Mouse (Mus musculus) kidney, embryonic 14.5 days (tissue): Measurements from ENCODE around the gene Poc1a. TPM values are rescaled to one million over a fixed set of nuclear protein-coding genes. Genes with fewer than 3 reads are reported as not detected.

Experiments
- ATAC-seq: fragments of 200-750 bp; cut with Nextera tagmentation; 2 replicates; pipeline ENCODE4 v1.8.0; 2017; ENCODE audit warnings: moderate number of reproducible peaks, mild to moderate bottlenecking, moderate TSS enrichment, moderate library complexity; ENCODE audit not compliant: low FRiP score, low TSS enrichment
- H3K27ac ChIP-seq: fragments of 300-500 bp; sonication (generic); 2 replicates; pipeline ENCODE4 v1.5.1; 2014; ENCODE audit warnings: low read depth, mild to moderate bottlenecking, low read length, moderate library complexity, mixed read lengths
- H3K27me3 ChIP-seq: fragments of 300-500 bp; sonication (generic); 2 replicates; pipeline ENCODE4 v1.6.1; 2014; ENCODE audit warnings: mild to moderate bottlenecking, low read length; ENCODE audit not compliant: control insufficient read depth, insufficient read depth
- H3K36me3 ChIP-seq: fragments of 300-500 bp; sonication (generic); 2 replicates; pipeline ENCODE4 v1.6.1; 2014; ENCODE audit warnings: low read length, mixed read lengths; ENCODE audit not compliant: control insufficient read depth, insufficient read depth
- H3K4me1 ChIP-seq: fragments of 300-500 bp; sonication (generic); 2 replicates; pipeline ENCODE4 v1.6.1; 2014; ENCODE audit warnings: low read length, mixed read lengths; ENCODE audit not compliant: control insufficient read depth, insufficient read depth
- H3K4me2 ChIP-seq: fragments of 300-500 bp; sonication (generic); replicated peaks from 2 replicates; pipeline ENCODE4 v1.6.1; 2014; ENCODE audit warnings: low read depth, mild to moderate bottlenecking, low read length
- H3K4me3 ChIP-seq: fragments of 300-500 bp; sonication (generic); 2 replicates; pipeline ENCODE4 v1.5.1; 2014; ENCODE audit warnings: mild to moderate bottlenecking, low read length
- H3K9ac ChIP-seq: fragments of 300-500 bp; sonication (generic); 2 replicates; pipeline ENCODE4 v1.6.1; 2014; ENCODE audit warnings: low read depth, mild to moderate bottlenecking, low read length, moderate library complexity
- H3K9me3 ChIP-seq: fragments of 300-500 bp; sonication (generic); 2 replicates; pipeline ENCODE4 v1.6.1; 2016; ENCODE audit warnings: low read length; ENCODE audit not compliant: control insufficient read depth
- WGBS: fragments of 180-500 bp; shearing (Covaris S2); extraction: QIAGEN DNeasy Blood & Tissue Kit; methylation state at CpG from one replicate; pipeline ENCODE4 v1.1.7; 2014; 5-methylcytosine and 5-hydroxymethylcytosine counted together
- polyA plus RNA-seq: library from polyadenylated mRNA; unstranded; fragments of >200 nt; fragmentation: Nextera tagmentation; extraction: Ambion mirVana; gene quantifications from 2 replicates; pipeline ENCODE4 v1.2.1, GENCODE M21; 2014

The Poc1a gene
- polyA plus RNA-seq, 1 experiment from 2014 or later = 29.1 TPM

DNA sequence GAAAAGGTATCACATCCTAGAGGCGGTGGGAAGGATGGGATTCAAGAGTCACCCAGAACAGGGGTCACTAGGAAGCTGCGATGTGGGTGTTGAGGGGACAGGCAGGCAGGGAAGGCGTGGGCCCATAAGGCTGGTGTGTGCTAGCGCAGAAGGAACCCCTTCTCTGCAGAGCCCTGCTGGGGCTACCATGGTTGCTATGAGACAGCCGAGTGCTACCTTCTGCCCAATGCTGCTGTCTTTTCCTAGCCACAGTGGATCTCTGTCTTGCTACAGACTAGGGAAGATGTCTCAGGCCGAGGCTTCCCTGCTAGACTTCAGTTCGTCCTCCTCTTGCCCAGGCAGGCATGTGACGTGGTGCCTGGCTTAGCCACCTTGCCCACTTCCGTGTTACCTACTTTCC is 61.7 kb downstream of the Poc1a start:
- H3K4me2 ChIP-seq = no peak overlapping the region
- no peaks in the 10 kb centered on the region for H3K9me3 ChIP-seq
- H3K36me3 ChIP-seq = no peaks in the 10 kb centered on the region
- no peak overlapping the region for H3K27ac ChIP-seq
- H3K9ac ChIP-seq = no peak overlapping the region
- peaks cover 52% of the 10 kb centered on the region for H3K4me1 ChIP-seq
- no peak overlapping the region for H3K4me3 ChIP-seq
- no peak for ATAC-seq
- WGBS = 92% methylated on average over 9 of the region's 9 CpGs
- H3K27me3 ChIP-seq = no peaks in the 10 kb centered on the region

DNA sequence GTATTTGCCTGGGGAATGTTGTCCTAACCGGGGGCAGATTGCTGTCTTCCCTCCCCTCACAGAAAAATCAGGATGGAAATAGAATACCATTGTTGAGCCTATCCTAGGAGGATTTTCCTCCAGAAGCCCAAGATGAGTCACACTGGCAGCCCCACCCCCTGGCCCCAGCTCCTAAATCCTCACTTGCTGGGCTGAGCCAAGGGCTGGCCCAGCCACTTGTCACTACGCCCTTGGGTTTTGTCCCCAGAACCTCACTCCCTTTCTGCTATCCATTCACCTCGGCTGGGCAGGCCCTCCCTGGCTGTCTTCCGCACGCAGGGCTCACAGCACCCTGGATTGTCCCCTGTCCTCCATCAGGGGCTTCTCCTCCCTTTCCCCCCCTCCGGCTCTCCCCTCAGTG is 64.3 kb downstream of the Poc1a start:
- Histone ChIP-seq H3K27ac (peak overlapping the region; percentile 31; the same call in 1 of the 2 replicates), H3K27me3 (no peaks in the 10 kb centered on the region), H3K4me3 (no peak overlapping the region), H3K9ac (no peak overlapping the region), H3K9me3 (no peaks in the 10 kb centered on the region), H3K36me3 (no peaks in the 10 kb centered on the region), H3K4me1 (peaks cover 41% of the 10 kb centered on the region), H3K4me2 (no peak overlapping the region)
- ATAC-seq = no peak
- WGBS = 29% methylated on average over 6 of the region's 6 CpGs

DNA sequence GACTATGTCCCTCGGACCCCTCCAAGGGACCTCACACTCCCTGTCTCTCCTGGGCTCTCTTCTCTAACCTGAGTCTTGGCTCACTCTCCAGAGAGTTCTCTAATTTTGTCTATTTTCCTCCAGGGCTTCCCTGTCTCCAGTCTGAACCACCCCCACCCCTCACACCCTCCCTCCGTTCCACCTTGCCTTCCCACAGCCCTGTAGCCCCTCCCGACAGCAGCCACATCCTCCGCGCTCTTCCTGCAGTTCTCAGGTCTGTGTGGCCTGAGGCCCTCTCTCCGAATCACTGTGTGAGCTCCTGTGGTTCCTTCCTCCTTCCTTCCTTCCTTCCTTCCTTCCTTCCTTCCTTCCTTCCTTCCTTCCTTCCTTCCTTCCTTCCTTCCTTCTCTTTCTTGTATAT is 64.8 kb downstream of the Poc1a start:
- H3K27ac ChIP-seq = no peak overlapping the region; the same call in 1 of the 2 replicates
- ATAC-seq = no peak
- H3K9me3 ChIP-seq = no peaks in the 10 kb centered on the region
- no peaks in the 10 kb centered on the region for H3K36me3 ChIP-seq
- H3K4me2 ChIP-seq = no peak overlapping the region
- H3K9ac ChIP-seq = no peak overlapping the region
- no peak overlapping the region for H3K4me3 ChIP-seq
- H3K4me1 ChIP-seq = peaks cover 36% of the 10 kb centered on the region
- no peaks in the 10 kb centered on the region for H3K27me3 ChIP-seq
- WGBS = 37% methylated on average over 6 of the region's 6 CpGs

DNA sequence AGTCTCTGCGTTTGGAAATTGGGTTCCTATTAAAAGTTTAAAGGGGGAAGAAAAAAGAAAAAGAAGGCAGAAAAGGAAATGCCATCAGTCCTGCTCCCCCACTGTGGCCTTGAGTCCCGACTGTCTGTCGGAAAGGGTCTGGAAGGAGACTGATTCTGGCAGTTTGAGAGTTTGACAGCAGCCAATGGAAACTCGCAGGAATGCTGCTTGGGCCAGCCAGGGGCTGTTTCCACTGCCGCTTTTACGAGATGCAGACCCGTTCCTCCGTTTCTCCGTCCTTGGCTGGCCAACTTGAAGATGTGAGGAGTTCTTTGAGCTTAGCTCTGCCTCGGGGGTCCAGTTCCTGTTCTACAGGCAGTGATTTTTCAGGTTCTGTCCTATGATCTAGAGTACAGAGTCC is 67.4 kb downstream of the Poc1a start:
- 0 out of 2 replicates have a peak overlapping the region, but pooled peaks have one; percentile 2 for H3K27ac ChIP-seq
- peaks cover 26% of the 10 kb centered on the region for H3K4me1 ChIP-seq
- ATAC-seq = no peak
- H3K36me3 ChIP-seq = no peaks in the 10 kb centered on the region
- H3K9me3 ChIP-seq = no peaks in the 10 kb centered on the region
- H3K27me3 ChIP-seq = no peaks in the 10 kb centered on the region
- WGBS = 48% methylated on average over 10 of the region's 10 CpGs
- H3K4me3 ChIP-seq = no peak overlapping the region
- no peak overlapping the region for H3K4me2 ChIP-seq
- H3K9ac ChIP-seq = no peak overlapping the region

DNA sequence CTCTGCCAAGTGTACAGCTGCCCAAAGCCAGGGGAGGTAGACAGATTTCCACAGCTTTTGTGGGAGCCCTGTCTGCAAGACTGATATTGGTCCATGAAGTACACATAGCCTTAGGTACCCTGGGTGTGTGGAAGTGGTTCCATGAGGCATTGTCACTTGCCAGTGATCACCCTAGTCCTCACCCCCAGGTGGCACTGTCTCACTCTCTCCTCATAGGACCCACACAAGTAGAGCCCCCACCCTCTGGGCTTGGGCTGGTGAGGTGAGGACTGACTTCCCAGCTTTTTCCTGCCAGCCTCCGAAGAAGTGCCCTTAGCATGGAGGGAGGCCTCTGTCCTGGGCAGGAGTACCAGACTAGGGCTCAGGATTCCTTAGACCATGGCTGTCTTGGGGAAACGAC is 68.2 kb downstream of the Poc1a start:
- Histone ChIP-seq H3K4me2 (no peak overlapping the region), H3K36me3 (no peaks in the 10 kb centered on the region), H3K9me3 (no peaks in the 10 kb centered on the region), H3K27me3 (no peaks in the 10 kb centered on the region), H3K4me1 (peaks cover 30% of the 10 kb centered on the region), H3K4me3 (no peak overlapping the region), H3K9ac (no peak overlapping the region), H3K27ac (0 out of 2 replicates have a peak overlapping the region, but pooled peaks have one; percentile 2)
- WGBS = 48% methylated on average over 2 of the region's 2 CpGs
- peak; percentile 33 for ATAC-seq

DNA sequence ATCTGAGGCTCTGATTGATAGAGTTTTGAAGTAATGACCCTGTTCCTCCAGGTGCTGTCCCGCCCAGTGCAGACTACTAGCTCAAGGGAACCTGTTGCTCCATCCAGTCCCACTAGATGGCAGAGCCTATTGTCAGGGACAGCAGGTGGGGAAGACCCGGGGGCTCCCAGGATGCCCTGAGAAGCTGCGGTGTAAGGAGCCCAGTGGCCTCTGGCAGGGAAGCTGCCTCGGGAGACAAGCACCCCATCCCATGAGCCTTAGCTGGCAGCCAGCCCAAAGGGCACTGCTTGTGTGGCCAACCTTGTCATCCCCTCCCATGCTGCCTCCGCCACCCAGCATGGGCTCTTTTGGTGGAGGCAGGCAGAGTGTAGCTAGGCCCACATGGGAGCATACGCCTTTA is 70.3 kb downstream of the Poc1a start:
- Histone ChIP-seq H3K27ac (no peak overlapping the region), H3K36me3 (no peaks in the 10 kb centered on the region), H3K9me3 (no peaks in the 10 kb centered on the region), H3K4me1 (peaks cover 30% of the 10 kb centered on the region), H3K27me3 (no peaks in the 10 kb centered on the region), H3K9ac (no peak overlapping the region), H3K4me2 (no peak overlapping the region), H3K4me3 (no peak overlapping the region)
- ATAC-seq = no peak
- WGBS = 67% methylated on average over 6 of the region's 6 CpGs

DNA sequence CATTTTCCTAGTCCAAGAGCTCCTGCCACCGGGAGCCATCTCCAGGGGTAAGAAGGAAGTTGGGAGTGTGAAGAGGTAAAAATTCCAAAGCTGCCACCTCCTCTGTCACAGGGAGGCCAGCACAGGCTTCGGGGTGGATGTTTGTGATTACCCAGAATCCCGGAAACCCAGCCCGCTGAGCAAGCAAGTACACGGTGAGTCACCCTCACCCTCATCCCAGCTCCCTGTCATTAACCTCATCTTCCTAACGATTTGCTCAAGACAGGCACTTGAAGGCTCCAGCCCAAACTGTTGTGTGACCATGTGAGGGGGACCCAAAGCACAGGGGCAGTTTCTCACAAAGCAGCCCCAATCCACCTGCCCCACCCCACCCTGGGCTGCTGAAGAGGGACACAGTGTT is 72.9 kb downstream of the Poc1a start:
- 38% methylated on average over 6 of the region's 6 CpGs for WGBS
- no peak overlapping the region for H3K4me3 ChIP-seq
- H3K9ac ChIP-seq = no peak overlapping the region
- no peaks in the 10 kb centered on the region for H3K36me3 ChIP-seq
- H3K27me3 ChIP-seq = no peaks in the 10 kb centered on the region
- peaks cover 32% of the 10 kb centered on the region for H3K4me1 ChIP-seq
- H3K9me3 ChIP-seq = no peaks in the 10 kb centered on the region
- no peak overlapping the region for H3K4me2 ChIP-seq
- no peak overlapping the region for H3K27ac ChIP-seq
- no peak for ATAC-seq

DNA sequence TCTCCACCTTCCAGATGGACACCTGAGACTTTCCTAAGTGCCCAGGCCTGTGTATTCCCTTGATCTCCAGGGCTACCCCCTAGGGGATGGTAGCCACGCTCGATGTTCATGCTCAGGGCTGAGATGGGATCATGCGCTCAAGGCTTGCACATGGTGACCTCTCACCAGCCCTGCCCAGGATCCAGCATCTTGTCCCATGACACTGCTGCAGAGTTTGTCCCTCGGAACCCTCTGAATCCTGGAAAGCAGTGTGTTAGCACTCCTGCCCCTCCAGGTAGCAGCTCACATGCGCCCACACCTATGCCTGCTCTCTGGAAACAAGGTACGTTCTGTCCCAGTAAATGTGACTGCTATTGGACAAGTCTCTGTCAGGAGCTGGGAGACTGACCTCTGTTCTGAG is 73.9 kb downstream of the Poc1a start:
- no peak overlapping the region for H3K9ac ChIP-seq
- no peaks in the 10 kb centered on the region for H3K9me3 ChIP-seq
- no peak overlapping the region for H3K4me2 ChIP-seq
- H3K36me3 ChIP-seq = no peaks in the 10 kb centered on the region
- H3K4me1 ChIP-seq = peaks cover 27% of the 10 kb centered on the region
- no peak for ATAC-seq
- no peak overlapping the region for H3K27ac ChIP-seq
- no peak overlapping the region for H3K4me3 ChIP-seq
- H3K27me3 ChIP-seq = no peaks in the 10 kb centered on the region
- WGBS = 89% methylated on average over 6 of the region's 6 CpGs

DNA sequence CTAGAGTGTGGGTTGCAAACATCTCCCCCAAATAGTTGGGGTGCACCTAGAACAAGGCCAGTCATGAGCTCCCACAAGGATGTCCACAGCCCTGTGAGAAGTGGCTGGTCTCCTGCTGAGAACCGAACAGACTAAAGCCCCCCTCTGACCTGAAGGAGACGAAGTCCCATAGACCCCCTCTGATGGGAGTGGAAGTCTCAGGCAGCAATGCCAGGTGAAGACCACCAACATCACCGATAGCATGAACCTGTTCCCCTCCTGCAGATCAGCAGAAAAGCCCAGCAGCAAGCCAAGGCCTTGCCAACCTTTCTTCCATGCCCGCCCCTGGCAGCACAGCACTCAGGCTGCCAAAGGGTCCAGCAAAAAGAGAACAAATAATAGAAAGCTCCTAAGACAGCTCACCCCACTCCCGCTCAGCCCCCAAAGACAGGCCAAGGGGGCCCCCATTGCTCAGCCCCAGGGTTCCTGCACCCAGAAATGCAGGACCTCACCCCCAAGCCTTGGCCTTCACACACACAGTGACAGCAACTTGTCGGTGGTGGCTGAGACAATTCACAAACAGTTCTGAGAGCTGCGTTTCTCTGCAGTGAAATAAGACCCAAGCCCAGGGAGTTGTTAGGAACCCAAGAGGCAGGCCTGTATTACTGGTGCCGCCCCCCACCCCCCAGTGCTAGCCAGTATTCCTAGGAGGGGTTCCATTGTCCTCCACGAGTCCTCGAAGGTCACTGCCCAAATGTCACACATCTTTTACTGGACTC is 74.5 kb downstream of the Poc1a start:
- Histone ChIP-seq H3K27ac (peak overlapping the region; percentile 73), H3K27me3 (no peaks in the 10 kb centered on the region), H3K9ac (0 out of 2 replicates have a peak overlapping the region, but pooled peaks have one; percentile 18), H3K4me3 (no peak overlapping the region), H3K4me2 (no peak overlapping the region), H3K36me3 (no peaks in the 10 kb centered on the region), H3K9me3 (no peaks in the 10 kb centered on the region), H3K4me1 (peaks cover 27% of the 10 kb centered on the region)
- WGBS = 65% methylated on average over 10 of the region's 10 CpGs
- ATAC-seq = no peak
